Mouse (Mus musculus) midbrain, embryonic 11.5 days (tissue): Measurements from ENCODE around the gene Adipor2. TPM values are rescaled to one million over a fixed set of nuclear protein-coding genes. Genes with fewer than 3 reads are reported as not detected.
"Not testable (repeated sequence)": the region's sequence is repeated elsewhere in the genome, so short reads cannot be mapped to it uniquely, and the experiment has no call there.

Experiments
- ATAC-seq: fragments of 200-750 bp; cut with Nextera tagmentation; 2 replicates; pipeline ENCODE4 v1.8.0; 2017; ENCODE audit warnings: moderate TSS enrichment, moderate library complexity; ENCODE audit not compliant: low FRiP score
- DNase-seq: peaks from one replicate; pipeline ENCODE4 v3.0.0; 2015; ENCODE audit warnings: low spot score; ENCODE audit errors: missing footprints
- H3K27ac ChIP-seq: fragments of 300-500 bp; sonication (generic); 2 replicates; pipeline ENCODE4 v1.5.1; 2014; ENCODE audit warnings: low read depth, low read length
- H3K27me3 ChIP-seq: fragments of 300-500 bp; sonication (generic); 2 replicates; pipeline ENCODE4 v1.6.1; 2014; ENCODE audit warnings: mild to moderate bottlenecking, low read length, moderate library complexity, mixed read lengths; ENCODE audit not compliant: control insufficient read depth, insufficient read depth
- H3K36me3 ChIP-seq: fragments of 300-500 bp; sonication (generic); 2 replicates; pipeline ENCODE4 v1.6.1; 2014; ENCODE audit warnings: mild to moderate bottlenecking, low read length, moderate library complexity, mixed read lengths; ENCODE audit not compliant: control insufficient read depth, insufficient read depth
- H3K4me1 ChIP-seq: fragments of 300-500 bp; sonication (generic); 2 replicates; pipeline ENCODE4 v1.6.1; 2014; ENCODE audit warnings: low read length; ENCODE audit not compliant: control insufficient read depth, insufficient read depth
- H3K4me2 ChIP-seq: fragments of 300-500 bp; sonication (generic); 2 replicates; pipeline ENCODE4 v1.6.1; 2014; ENCODE audit warnings: mild to moderate bottlenecking, moderate library complexity
- H3K4me3 ChIP-seq: fragments of 300-500 bp; sonication (generic); 2 replicates; pipeline ENCODE4 v1.5.1; 2014; ENCODE audit warnings: low read depth, low read length
- H3K9ac ChIP-seq: fragments of 300-500 bp; sonication (generic); 2 replicates; pipeline ENCODE4 v1.6.1; 2014; ENCODE audit warnings: low read length
- H3K9me3 ChIP-seq: fragments of 300-500 bp; sonication (generic); 2 replicates; pipeline ENCODE4 v1.6.1; 2016; ENCODE audit warnings: low read length; ENCODE audit not compliant: control insufficient read depth
- WGBS: fragments of 180-500 bp; shearing (Covaris S2); extraction: QIAGEN DNeasy Blood & Tissue Kit; methylation state at CpG from one replicate; pipeline ENCODE4 v1.1.7; 2014; 5-methylcytosine and 5-hydroxymethylcytosine counted together
- polyA plus RNA-seq: library from polyadenylated mRNA; unstranded; fragments of >200 nt; fragmentation: Nextera tagmentation; extraction: Ambion mirVana; gene quantifications from 2 replicates; pipeline ENCODE4 v1.2.1, GENCODE M21; 2014

Gene Adipor2
- polyA plus RNA-seq, 1 experiment from 2014 or later, result 18.7 TPM

DNA sequence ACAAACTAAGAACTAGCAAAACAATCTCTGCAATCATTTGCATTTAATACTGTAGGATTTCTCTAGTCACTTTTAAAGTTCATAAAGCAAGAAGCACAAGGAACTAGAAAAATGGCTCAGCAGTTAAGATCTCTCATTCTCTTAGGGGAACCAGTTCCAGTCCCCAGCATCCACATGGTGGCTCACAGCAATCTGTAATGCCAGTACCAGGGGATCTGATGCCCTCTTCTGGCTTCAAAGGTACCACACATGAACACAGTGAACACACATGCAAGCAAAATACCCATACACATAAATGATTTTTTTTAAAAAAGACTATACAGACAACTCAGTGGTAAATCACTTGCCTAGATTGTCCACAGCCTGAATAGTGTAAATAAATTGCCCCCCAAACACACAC lies 45.9 kb downstream of the Adipor2 start:
- Histone ChIP-seq H3K4me1 (no peaks in the 10 kb centered on the region), H3K4me2 (no peak overlapping the region), H3K9ac (no peak overlapping the region), H3K36me3 (no peaks in the 10 kb centered on the region), H3K27me3 (no peaks in the 10 kb centered on the region), H3K27ac (no peak overlapping the region), H3K4me3 (no peak overlapping the region), H3K9me3 (no peaks in the 10 kb centered on the region)
- ATAC-seq (no peak), DNase-seq (no peak)

DNA sequence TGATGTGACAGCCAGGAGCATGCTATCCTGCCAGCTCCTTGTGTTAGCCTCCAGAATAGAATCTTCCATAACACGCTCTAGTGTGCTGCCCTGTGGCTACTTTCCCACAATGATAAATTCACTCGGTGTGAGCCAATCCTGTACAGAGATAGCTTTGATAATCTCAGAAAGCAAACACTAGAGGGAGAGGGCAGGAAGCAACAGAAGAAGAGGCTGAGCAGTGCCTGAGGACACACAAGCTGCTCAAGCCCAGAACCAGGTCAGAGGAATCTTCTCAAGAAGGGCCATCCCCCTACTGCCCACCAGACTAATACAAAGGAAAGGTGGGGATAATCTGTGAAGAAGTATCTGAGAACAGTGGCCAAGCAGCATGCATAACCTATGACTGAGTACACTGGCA lies 50.1 kb downstream of the Adipor2 start:
- 94% methylated on average over 2 of the region's 2 CpGs for whole genome bisulfite sequencing
- no peak for ATAC-seq

DNA sequence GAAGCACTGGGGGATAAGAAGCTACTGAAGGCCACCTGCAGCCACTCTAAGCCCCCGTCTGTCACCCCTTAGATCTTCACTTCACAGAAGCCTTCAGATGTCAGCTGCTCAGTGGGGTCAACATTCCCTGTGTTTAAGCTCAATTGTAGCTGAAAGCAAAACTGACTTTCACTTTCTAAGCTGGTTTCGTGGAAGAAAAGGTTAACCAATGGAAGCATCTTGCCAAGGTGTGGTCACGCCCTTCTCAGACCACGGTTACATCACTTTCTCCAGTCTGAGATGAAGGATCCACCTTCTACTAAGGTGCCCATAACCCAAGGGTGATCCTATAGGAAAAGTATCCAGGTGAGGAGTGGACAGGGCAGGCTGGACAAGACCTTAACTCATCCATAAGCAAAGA lies 50.7 kb downstream of the Adipor2 start:
- not testable (repeated sequence) for H3K4me2 ChIP-seq
- 91% methylated on average over 3 of the region's 4 CpGs for WGBS

More for the DNA sequence above, 50.1 kb downstream of the Adipor2 start:
- Histone ChIP-seq H3K9me3 (no peaks in the 10 kb centered on the region), H3K9ac (no peak overlapping the region), H3K36me3 (peaks cover 5% of the 10 kb centered on the region; the same call in 1 of the 2 replicates), H3K4me3 (no peak overlapping the region), H3K27ac (no peak overlapping the region), H3K4me2 (no peak overlapping the region), H3K27me3 (no peaks in the 10 kb centered on the region), H3K4me1 (no peaks in the 10 kb centered on the region)
- no peak for DNase-seq

DNA sequence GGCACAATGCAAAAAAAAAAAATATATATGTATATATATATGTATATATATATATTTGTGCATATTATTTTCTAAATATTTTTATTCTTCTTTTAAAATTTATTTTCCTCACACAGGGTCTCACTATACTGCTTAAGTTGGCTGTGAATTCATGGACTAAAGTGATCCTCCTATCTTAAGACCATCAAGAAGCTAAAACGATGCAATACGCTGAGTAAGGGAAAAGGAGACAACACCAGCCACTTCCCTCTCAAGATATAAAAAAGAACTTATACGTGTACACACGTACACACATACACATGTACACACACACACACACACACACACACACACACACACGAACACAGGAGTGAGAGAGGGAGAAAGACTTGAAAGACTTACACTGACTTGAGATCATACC lies 53.9 kb downstream of the Adipor2 start:
- H3K4me2 ChIP-seq, result no peak overlapping the region
- no peak overlapping the region for H3K4me3 ChIP-seq
- 96% methylated on average over 5 of the region's 5 CpGs for WGBS
- no peak for ATAC-seq
- DNase-seq, result no peak
- no peak overlapping the region for H3K9ac ChIP-seq
- no peaks in the 10 kb centered on the region for H3K27me3 ChIP-seq
- H3K9me3 ChIP-seq, result no peaks in the 10 kb centered on the region
- H3K4me1 ChIP-seq, result no peaks in the 10 kb centered on the region
- no peak overlapping the region for H3K27ac ChIP-seq
- H3K36me3 ChIP-seq, result peaks cover 9% of the 10 kb centered on the region; the same call in 1 of the 2 replicates

More for the DNA sequence above, 50.7 kb downstream of the Adipor2 start:
- not testable (repeated sequence) for DNase-seq, H3K27ac ChIP-seq, H3K4me3 ChIP-seq, ATAC-seq, H3K27me3 ChIP-seq, H3K4me1 ChIP-seq, H3K9ac ChIP-seq, H3K36me3 ChIP-seq, H3K9me3 ChIP-seq

DNA sequence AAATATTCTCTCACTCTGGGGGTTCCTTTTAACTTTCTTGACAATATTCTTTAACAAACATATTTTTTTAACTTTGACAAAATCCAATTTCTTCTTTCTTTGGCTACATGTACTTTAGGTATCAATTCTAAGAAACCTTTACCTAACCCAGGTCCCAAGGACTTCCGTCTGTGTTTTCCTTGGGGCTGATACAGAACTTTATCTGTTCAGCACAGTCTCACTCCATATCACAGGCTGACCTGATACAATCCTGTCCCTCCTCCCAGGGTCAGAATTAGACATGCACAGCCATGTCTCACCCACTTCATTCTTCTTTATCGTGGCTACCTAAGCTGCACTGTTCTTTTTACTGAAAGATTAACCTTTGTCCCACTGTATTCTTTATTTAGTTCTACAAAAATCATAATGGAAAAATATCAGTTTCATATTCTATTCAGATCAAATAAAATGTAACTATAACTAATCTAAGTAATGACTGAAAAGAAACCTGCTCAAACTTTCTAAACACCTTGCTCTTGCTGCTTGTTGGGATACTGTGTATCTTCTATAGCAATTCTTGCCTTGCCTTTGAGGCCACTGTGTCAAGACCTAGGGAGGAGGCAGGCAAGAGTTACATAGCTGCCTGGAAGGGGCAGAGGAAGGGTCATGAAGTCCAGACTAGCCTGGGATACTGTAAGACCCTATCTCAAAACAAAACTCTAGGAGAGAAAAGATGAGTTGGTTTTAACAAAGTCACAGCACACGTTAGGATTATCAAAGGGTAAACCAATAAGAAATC lies 56.4 kb downstream of the Adipor2 start:
- Histone ChIP-seq H3K9ac (no peak overlapping the region), H3K4me1 (no peaks in the 10 kb centered on the region), H3K9me3 (no peaks in the 10 kb centered on the region), H3K27ac (no peak overlapping the region), H3K27me3 (no peaks in the 10 kb centered on the region), H3K4me2 (no peak overlapping the region), H3K4me3 (no peak overlapping the region), H3K36me3 (peaks cover 13% of the 10 kb centered on the region)
- DNase-seq (no peak), ATAC-seq (no peak)
- 88% methylated on average over 3 of the region's 3 CpGs for WGBS

DNA sequence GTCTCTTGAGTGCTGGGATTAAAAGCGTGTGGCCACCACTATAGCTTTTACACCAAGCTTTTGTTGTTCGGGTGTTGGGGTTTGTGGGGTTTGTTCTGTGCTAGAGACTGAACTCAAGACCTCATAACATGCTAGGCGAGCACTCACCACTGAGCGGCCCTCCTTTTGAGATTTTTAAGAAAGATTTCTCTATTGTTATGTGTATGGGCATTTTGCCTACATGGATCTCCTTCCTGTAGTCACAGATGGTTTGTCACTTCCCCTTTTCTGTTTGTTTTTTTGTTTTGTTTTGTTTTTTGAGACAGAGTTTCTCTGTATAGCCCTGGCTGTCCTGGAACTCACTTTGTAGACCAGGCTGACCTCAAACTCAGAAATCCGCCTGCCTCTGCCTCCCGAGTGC lies 57.3 kb downstream of the Adipor2 start:
- H3K4me1 ChIP-seq, ATAC-seq, H3K27me3 ChIP-seq, DNase-seq, H3K9ac ChIP-seq, H3K9me3 ChIP-seq, H3K27ac ChIP-seq, H3K4me2 ChIP-seq, H3K4me3 ChIP-seq: not testable (repeated sequence)
- WGBS, result 96% methylated on average over 6 of the region's 6 CpGs
- H3K36me3 ChIP-seq, result peaks cover 19% of the 10 kb centered on the region

DNA sequence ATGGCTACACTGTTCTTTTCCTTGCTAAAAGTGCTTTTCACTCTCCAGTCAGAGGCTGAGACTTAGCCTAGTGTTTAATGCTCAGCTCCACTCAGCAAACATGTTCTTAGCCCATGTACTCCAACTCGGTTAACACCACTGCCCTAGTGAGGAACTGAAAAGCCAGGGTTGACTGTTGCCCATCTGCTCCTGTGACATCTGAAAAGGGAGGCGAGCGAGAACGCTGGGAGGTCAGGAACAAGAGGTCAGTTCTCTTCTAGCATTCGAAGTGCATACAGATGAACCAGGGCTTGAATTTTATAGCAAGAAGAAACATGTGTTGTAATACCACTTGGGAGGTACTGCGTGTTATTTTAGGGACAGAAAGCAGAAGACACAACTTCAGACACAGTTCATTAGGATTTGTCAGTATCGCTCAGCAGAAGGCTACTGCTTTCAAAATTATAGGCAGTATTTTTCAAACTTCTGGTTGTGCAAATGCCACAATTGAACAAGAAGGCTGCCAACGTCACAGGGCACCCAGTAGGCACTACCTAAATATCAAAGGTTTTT lies 59.4 kb downstream of the Adipor2 start:
- Histone ChIP-seq H3K4me1 (no peaks in the 10 kb centered on the region), H3K27me3 (no peaks in the 10 kb centered on the region), H3K4me3 (no peak overlapping the region), H3K9me3 (no peaks in the 10 kb centered on the region), H3K27ac (no peak overlapping the region), H3K36me3 (peaks cover 25% of the 10 kb centered on the region), H3K4me2 (no peak overlapping the region), H3K9ac (no peak overlapping the region)
- ATAC-seq, result no peak
- DNase-seq, result no peak
- WGBS, result 86% methylated on average over 8 of the region's 8 CpGs

DNA sequence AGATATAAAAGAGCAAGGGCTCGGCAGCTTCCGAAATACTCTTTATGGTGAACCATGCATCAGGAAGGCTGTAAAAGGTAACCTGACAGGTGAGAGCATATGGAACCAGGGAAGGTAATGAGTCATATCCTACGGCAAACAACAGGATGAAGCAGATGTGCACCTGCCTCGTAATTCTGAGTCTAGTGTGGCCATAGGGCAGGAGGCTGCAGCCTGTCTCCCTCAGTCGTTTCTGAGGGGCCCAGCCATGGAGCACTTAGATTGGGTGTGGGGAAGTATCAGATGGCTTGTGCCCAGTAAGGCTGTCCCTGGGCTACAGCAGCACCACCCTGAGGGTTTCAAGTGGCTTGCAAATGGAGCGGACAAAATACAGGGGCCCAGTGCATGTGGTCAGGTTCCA lies 65.0 kb downstream of the Adipor2 start:
- H3K9me3 ChIP-seq, result no peaks in the 10 kb centered on the region
- no peak overlapping the region for H3K4me2 ChIP-seq
- no peak for DNase-seq
- H3K9ac ChIP-seq, result no peak overlapping the region
- H3K36me3 ChIP-seq, result peaks cover 20% of the 10 kb centered on the region
- H3K27ac ChIP-seq, result no peak overlapping the region
- 88% methylated on average over 6 of the region's 6 CpGs for WGBS
- no peak overlapping the region for H3K4me3 ChIP-seq
- H3K27me3 ChIP-seq, result no peaks in the 10 kb centered on the region
- ATAC-seq, result no peak
- no peaks in the 10 kb centered on the region for H3K4me1 ChIP-seq

DNA sequence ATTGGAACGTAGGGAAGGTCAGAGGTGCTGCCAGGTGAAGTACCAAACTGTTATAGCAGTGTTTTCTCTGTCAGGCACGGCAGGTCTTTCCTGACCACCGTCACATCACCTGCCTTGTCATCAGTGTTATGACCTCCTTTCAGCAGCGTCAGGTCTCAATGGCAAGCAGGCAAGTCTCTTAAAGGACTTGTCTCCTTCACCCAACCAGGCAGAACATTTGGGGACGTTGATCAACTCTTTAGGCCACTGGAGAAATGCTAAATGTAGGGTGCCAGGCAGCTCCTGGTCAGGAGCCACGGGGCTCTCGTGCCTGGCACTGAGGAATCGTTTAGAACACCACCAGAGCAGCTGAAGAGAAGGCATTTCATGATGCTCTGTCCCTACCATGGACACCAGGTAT lies 65.8 kb downstream of the Adipor2 start:
- WGBS, result 86% methylated on average over 8 of the region's 8 CpGs
- Histone ChIP-seq H3K9me3 (no peaks in the 10 kb centered on the region), H3K4me3 (no peak overlapping the region), H3K9ac (no peak overlapping the region), H3K36me3 (peaks cover 16% of the 10 kb centered on the region), H3K27me3 (no peaks in the 10 kb centered on the region), H3K4me1 (no peaks in the 10 kb centered on the region), H3K27ac (no peak overlapping the region), H3K4me2 (no peak overlapping the region)
- DNase-seq (no peak), ATAC-seq (no peak)
